Mouse (Mus musculus) splenic B cell, adult 2 months (primary cell): ENCODE measurements around the gene Pheta2.
"Not testable (repeated sequence)": the region's sequence is repeated elsewhere in the genome, so short reads cannot be mapped to it uniquely, and the experiment has no call there.

Experiments used
- DNase-seq: peaks from one replicate; pipeline ENCODE4 v3.0.0-alpha.2; 2011; ENCODE audit warnings: low read depth, low spot score
- H3K27me3 ChIP-seq: 2 replicates; pipeline ENCODE4 v1.6.1; 2012; ENCODE audit warnings: mild to moderate bottlenecking, low read length, moderate library complexity, mixed read lengths; ENCODE audit not compliant: control insufficient read depth, poor library complexity, insufficient read depth, severe bottlenecking
- H3K36me3 ChIP-seq: 2 replicates; pipeline ENCODE4 v1.6.1; 2012; ENCODE audit warnings: mild to moderate bottlenecking, low read length, moderate library complexity, mixed read lengths; ENCODE audit not compliant: control insufficient read depth, poor library complexity, insufficient read depth, severe bottlenecking

Gene Pheta2

GRCm38 (mm10) chr15:82348258-82348998 lies 9.7 kb downstream of the Pheta2 start:
- no peaks in the 10 kb centered on the region for H3K27me3 ChIP-seq
- H3K36me3 ChIP-seq, result peaks cover 11% of the 10 kb centered on the region
- DNase-seq, result no peak

GRCm38 (mm10) chr15:82348999-82349341 lies 10.2 kb downstream of the Pheta2 start:
- H3K27me3 ChIP-seq, result no peaks in the 10 kb centered on the region
- DNase-seq, result no peak
- H3K36me3 ChIP-seq, result peaks cover 11% of the 10 kb centered on the region

GRCm38 (mm10) chr15:82350349-82350748 lies 11.6 kb downstream of the Pheta2 start:
- peaks cover 11% of the 10 kb centered on the region for H3K36me3 ChIP-seq
- no peaks in the 10 kb centered on the region for H3K27me3 ChIP-seq
- no peak for DNase-seq

GRCm38 (mm10) chr15:82351480-82351879 lies 12.7 kb downstream of the Pheta2 start:
- Histone ChIP-seq H3K36me3 (peaks cover 11% of the 10 kb centered on the region), H3K27me3 (no peaks in the 10 kb centered on the region)
- no peak for DNase-seq

GRCm38 (mm10) chr15:82353078-82353744 lies 14.5 kb downstream of the Pheta2 start:
- no peak for DNase-seq
- Histone ChIP-seq H3K27me3 (no peaks in the 10 kb centered on the region), H3K36me3 (peaks cover 11% of the 10 kb centered on the region)

- H3K36me3 ChIP-seq, result peaks cover 11% of the 10 kb centered on the region
- DNase-seq, result no peak
- H3K27me3 ChIP-seq, result no peaks in the 10 kb centered on the region
Measured at GRCm38 (mm10) chr15:82353745-82354113, 15.0 kb downstream of the Pheta2 start.

- DNase-seq, result peak; percentile 100
- no peaks in the 10 kb centered on the region for H3K27me3 ChIP-seq
- peaks cover 9% of the 10 kb centered on the region for H3K36me3 ChIP-seq
Measured at GRCm38 (mm10) chr15:82354126-82354945, 15.6 kb downstream of the Pheta2 start, which contains the start of gene Ndufa6. Ndufa6 (minus strand) TSS chr15:82354322.

- no peak for DNase-seq
Measured at GRCm38 (mm10) chr15:82358431-82359260, 19.9 kb downstream of the Pheta2 start.

GRCm38 (mm10) chr15:82361459-82362018 lies 22.8 kb downstream of the Pheta2 start:
- H3K27me3 ChIP-seq, result no peaks in the 10 kb centered on the region
- H3K36me3 ChIP-seq, result no peaks in the 10 kb centered on the region
- no peak for DNase-seq

More at GRCm38 (mm10) chr15:82358431-82359260, 19.9 kb downstream of the Pheta2 start:
- Histone ChIP-seq H3K36me3 (no peaks in the 10 kb centered on the region), H3K27me3 (no peaks in the 10 kb centered on the region)

GRCm38 (mm10) chr15:82362234-82362633 lies 23.5 kb downstream of the Pheta2 start:
- Histone ChIP-seq H3K27me3 (no peaks in the 10 kb centered on the region), H3K36me3 (no peaks in the 10 kb centered on the region)
- no peak for DNase-seq

- not testable (repeated sequence) for DNase-seq, H3K36me3 ChIP-seq, H3K27me3 ChIP-seq
Measured at GRCm38 (mm10) chr15:82363801-82364200, 25.1 kb downstream of the Pheta2 start.

GRCm38 (mm10) chr15:82364561-82364960 lies 25.8 kb downstream of the Pheta2 start:
- not testable (repeated sequence) for H3K27me3 ChIP-seq, H3K36me3 ChIP-seq, DNase-seq

GRCm38 (mm10) chr15:82368146-82368545 lies 29.4 kb downstream of the Pheta2 start:
- no peaks in the 10 kb centered on the region for H3K36me3 ChIP-seq
- no peak for DNase-seq
- H3K27me3 ChIP-seq, result no peaks in the 10 kb centered on the region

- DNase-seq, result no peak
- Histone ChIP-seq H3K27me3 (no peaks in the 10 kb centered on the region), H3K36me3 (no peaks in the 10 kb centered on the region)
Measured at GRCm38 (mm10) chr15:82368851-82369250, 30.1 kb downstream of the Pheta2 start.
